Mouse (Mus musculus) E14TG2a.4 (cell line): ENCODE measurements around the gene Ppfibp1.

Experiments
- H3K27me3 ChIP-seq: 2 replicates; pipeline ENCODE4 v1.6.1; 2014; ENCODE audit warnings: low read length, control low read depth; ENCODE audit not compliant: insufficient read depth
- H3K36me3 ChIP-seq: 2 replicates; pipeline ENCODE4 v1.6.1; 2014; ENCODE audit warnings: low read length, control low read depth; ENCODE audit not compliant: insufficient read depth
- H3K4me1 ChIP-seq: replicated peaks from 2 replicates; pipeline ENCODE4 v1.6.1; 2014; ENCODE audit warnings: low read depth, low read length, control low read depth
- H3K4me3 ChIP-seq: replicated peaks from 2 replicates; pipeline ENCODE4 v1.5.1; 2014; ENCODE audit warnings: mild to moderate bottlenecking, low read length
- H3K9me3 ChIP-seq: 2 replicates; pipeline ENCODE4 v1.6.1; 2014; ENCODE audit warnings: low read length, control low read depth
- CTCF ChIP-seq: conservative IDR thresholded peaks from 2 replicates; pipeline ENCODE4 v1.5.1; 2014; ENCODE audit warnings: low read length
- NANOG ChIP-seq: IDR thresholded peaks from 2 replicates; pipeline ENCODE4 v1.6.1; 2014; ENCODE audit warnings: borderline replicate concordance, low read length, mixed read lengths
- POU5F1 ChIP-seq: IDR thresholded peaks from 2 replicates; pipeline ENCODE4 v1.6.1; 2014; ENCODE audit warnings: low read length, borderline replicate concordance

Ppfibp1 gene

DNA sequence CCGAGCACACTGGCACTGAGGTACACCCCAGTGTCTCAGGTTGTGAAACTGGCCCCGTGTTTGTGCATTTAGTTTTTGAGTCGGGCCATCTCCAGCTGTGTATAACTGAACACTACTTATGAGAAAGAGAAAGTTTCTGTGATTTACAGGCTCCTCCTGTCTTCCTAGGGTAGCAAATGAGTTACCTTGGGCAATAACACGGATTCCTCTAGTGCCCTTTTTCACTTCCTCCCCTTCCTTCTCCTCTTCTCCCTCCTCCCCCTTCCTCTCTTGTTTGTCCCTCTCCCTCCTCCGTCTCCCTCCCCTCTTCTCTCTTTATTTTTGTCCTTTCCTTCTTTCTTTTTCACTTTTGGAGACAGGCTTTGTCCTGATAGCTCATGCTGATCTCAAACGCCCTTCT lies 123.3 kb downstream of the Ppfibp1 start:
- Histone ChIP-seq H3K36me3 (peaks cover 19% of the 10 kb centered on the region), H3K4me3 (no peak overlapping the region), H3K4me1 (no peaks in the 10 kb centered on the region), H3K27me3 (no peaks in the 10 kb centered on the region), H3K9me3 (no peaks in the 10 kb centered on the region)
- TF ChIP-seq CTCF: no peak
- TF ChIP-seq POU5F1: no peak
- no peak for TF ChIP-seq NANOG

- no peaks in the 10 kb centered on the region for H3K9me3 ChIP-seq
- TF ChIP-seq NANOG (no peak), POU5F1 (no peak), CTCF (no peak)
Observed at GRCm38 (mm10) chr6:147011977-147012376, 123.7 kb downstream of the Ppfibp1 start.

DNA sequence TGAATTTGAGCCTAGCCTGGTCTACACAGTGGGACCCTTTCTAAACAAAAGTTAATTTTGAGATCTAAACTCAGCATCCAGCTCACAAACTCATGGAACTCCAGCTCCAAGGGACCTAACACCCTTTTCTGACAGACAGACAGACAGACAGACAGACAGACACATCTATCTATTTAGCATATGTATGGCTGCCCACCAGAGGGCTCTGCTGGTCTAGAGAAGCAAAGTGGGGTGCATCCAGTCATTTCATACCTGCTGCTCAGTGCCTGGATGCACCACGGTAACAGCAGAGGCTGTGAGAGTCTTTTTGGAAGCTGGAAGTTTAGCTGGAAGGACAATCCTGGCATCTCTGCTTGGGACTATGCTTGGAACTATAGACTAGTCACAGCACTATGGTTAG lies 125.3 kb downstream of the Ppfibp1 start:
- Histone ChIP-seq H3K4me3 (no peak overlapping the region), H3K4me1 (no peaks in the 10 kb centered on the region), H3K27me3 (no peaks in the 10 kb centered on the region), H3K9me3 (no peaks in the 10 kb centered on the region), H3K36me3 (peaks cover 18% of the 10 kb centered on the region; the same call in 1 of the 2 replicates)
- no peak for TF ChIP-seq NANOG
- no peak for TF ChIP-seq POU5F1
- TF ChIP-seq CTCF: no peak

More at GRCm38 (mm10) chr6:147011977-147012376, 123.7 kb downstream of the Ppfibp1 start:
- Histone ChIP-seq H3K4me3 (no peak overlapping the region), H3K27me3 (no peaks in the 10 kb centered on the region), H3K4me1 (no peaks in the 10 kb centered on the region), H3K36me3 (peaks cover 18% of the 10 kb centered on the region; the same call in 1 of the 2 replicates)

DNA sequence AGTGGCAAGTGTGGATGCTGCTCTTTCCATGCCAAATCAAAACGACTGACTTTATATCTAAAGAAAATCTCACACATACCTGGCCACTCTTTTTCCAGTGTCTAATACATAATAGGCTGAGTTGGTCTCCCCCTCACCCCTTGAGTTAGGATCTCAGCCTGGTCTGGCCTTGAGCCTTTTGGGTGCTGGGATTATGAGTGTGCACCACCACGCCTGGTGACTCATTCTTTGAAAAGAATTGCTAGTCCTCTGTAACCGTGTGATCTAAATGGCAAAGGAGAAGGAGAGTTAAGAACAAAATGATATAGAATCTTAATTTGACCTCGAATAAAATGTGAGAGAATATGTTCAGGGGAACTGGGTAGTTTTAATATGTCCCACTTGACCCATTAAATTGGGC lies 129.6 kb downstream of the Ppfibp1 start:
- Histone ChIP-seq H3K36me3 (peaks cover 27% of the 10 kb centered on the region), H3K4me1 (no peaks in the 10 kb centered on the region), H3K27me3 (no peaks in the 10 kb centered on the region)

DNA sequence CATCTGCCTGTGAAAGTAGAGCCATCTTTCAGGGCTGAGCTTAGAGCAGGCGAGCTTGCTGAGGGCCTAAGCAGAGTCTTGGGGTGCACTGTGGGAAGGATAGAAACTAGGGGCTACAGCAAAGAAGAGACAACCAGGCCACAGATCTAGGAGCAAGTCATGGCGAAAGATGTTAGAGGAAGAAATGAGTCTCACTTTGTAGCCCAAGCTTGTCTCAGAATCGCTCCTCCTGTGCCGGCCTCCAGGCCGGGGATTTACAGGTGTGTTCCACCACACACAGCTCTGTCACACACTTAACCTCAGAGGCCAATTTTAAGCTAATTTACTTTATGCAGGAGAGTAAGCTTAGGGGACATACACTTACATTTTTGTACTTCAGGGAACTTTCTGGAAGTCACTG lies 130.1 kb downstream of the Ppfibp1 start:
- Histone ChIP-seq H3K27me3 (no peaks in the 10 kb centered on the region), H3K4me3 (no peak overlapping the region), H3K9me3 (no peaks in the 10 kb centered on the region), H3K4me1 (no peaks in the 10 kb centered on the region), H3K36me3 (peaks cover 27% of the 10 kb centered on the region)
- TF ChIP-seq CTCF (no peak), POU5F1 (no peak), NANOG (no peak)

More for the DNA sequence above, 129.6 kb downstream of the Ppfibp1 start:
- H3K9me3 ChIP-seq: no peaks in the 10 kb centered on the region
- TF ChIP-seq POU5F1: no peak
- TF ChIP-seq NANOG: no peak
- no peak for TF ChIP-seq CTCF
- H3K4me3 ChIP-seq: no peak overlapping the region

- no peak for TF ChIP-seq CTCF
- no peak for TF ChIP-seq POU5F1
- TF ChIP-seq NANOG: no peak
- H3K4me3 ChIP-seq: no peak overlapping the region
- no peaks in the 10 kb centered on the region for H3K27me3 ChIP-seq
- H3K36me3 ChIP-seq: peaks cover 28% of the 10 kb centered on the region
- no peaks in the 10 kb centered on the region for H3K9me3 ChIP-seq
- H3K4me1 ChIP-seq: no peaks in the 10 kb centered on the region
Observed at GRCm38 (mm10) chr6:147021181-147021580, 132.9 kb downstream of the Ppfibp1 start.

GRCm38 (mm10) chr6:147022375-147023132 lies 134.3 kb downstream of the Ppfibp1 start:
- no peak overlapping the region for H3K4me3 ChIP-seq
- TF ChIP-seq CTCF (no peak), POU5F1 (no peak), NANOG (no peak)
- no peaks in the 10 kb centered on the region for H3K4me1 ChIP-seq
- H3K27me3 ChIP-seq: no peaks in the 10 kb centered on the region
- peaks cover 35% of the 10 kb centered on the region for H3K36me3 ChIP-seq
- H3K9me3 ChIP-seq: no peaks in the 10 kb centered on the region

DNA sequence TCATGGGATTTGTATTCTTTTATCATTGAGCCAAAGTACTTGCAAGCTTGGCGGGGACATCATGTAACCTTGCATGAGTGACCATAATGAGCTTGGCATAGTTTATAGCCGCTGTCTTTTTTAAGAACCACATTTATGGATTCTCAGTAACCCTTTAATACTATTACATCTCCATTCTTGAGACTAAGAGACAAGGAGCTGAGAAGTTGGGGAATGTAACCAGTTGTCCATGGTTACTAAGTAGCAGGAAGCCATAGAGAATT lies 134.8 kb downstream of the Ppfibp1 start:
- peaks cover 39% of the 10 kb centered on the region for H3K36me3 ChIP-seq
- TF ChIP-seq POU5F1 (no peak), NANOG (no peak), CTCF (no peak)
- no peak overlapping the region for H3K4me3 ChIP-seq
- H3K9me3 ChIP-seq: no peaks in the 10 kb centered on the region
- no peaks in the 10 kb centered on the region for H3K4me1 ChIP-seq
- no peaks in the 10 kb centered on the region for H3K27me3 ChIP-seq

DNA sequence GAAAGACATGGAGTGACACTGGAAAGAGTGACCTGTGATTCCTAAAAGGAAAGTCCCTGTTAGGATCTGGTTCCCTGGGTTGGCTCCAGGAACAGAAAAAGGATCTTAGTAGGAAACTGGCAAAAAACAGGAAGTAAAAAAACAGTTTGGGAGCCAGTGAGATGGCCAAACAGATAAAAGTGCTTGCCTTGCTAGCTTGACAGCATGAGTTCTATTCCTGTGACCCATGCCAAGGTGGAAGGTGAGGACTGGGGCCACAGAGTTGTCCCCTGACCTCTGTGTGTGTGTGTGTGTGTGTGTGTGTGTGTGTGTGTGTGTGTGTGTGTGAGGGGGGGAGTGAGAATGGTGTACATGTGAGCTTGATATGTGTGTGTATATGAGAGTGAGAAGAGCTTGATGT lies 135.3 kb downstream of the Ppfibp1 start:
- Histone ChIP-seq H3K4me3 (no peak overlapping the region), H3K36me3 (peaks cover 42% of the 10 kb centered on the region), H3K9me3 (no peaks in the 10 kb centered on the region), H3K27me3 (no peaks in the 10 kb centered on the region), H3K4me1 (no peaks in the 10 kb centered on the region)
- TF ChIP-seq POU5F1: no peak
- no peak for TF ChIP-seq NANOG
- no peak for TF ChIP-seq CTCF
